Mouse (Mus musculus): ENCODE measurements around the gene Usp19.

- TF ChIP-seq POLR2A (IDR thresholded peaks at IDR 0.05; ENCODE audit: borderline replicate concordance, extremely low read depth, low read depth, low read length) (no peak), CTCF (IDR thresholded peaks at IDR 0.05; ENCODE audit: insufficient read depth, low read length) (no peak)
Measured at GRCm38 (mm10) chr9:108441236-108441919, 49.0 kb upstream of the Usp19 start.

All from lung, adult 2 months (tissue).